Mouse (Mus musculus) midbrain, embryonic 15.5 days (tissue): ENCODE results near the gene Gm10721. TPM values are rescaled to one million over a fixed set of nuclear protein-coding genes. Genes with fewer than 3 reads are reported as not detected.
"Not testable (repeated sequence)": the region's sequence is repeated elsewhere in the genome, so short reads cannot be mapped to it uniquely, and the experiment has no call there.

Source experiments
- ATAC-seq: fragments of 200-750 bp; cut with Nextera tagmentation; replicated peaks from 2 replicates; pipeline ENCODE4 v1.8.0; 2017; ENCODE audit warnings: moderate TSS enrichment
- H3K27ac ChIP-seq: fragments of 300-500 bp; sonication (generic); 2 replicates; pipeline ENCODE4 v1.5.1; 2015; ENCODE audit warnings: mild to moderate bottlenecking, inconsistent platforms
- H3K27me3 ChIP-seq: fragments of 300-500 bp; sonication (generic); replicated peaks from 2 replicates; pipeline ENCODE4 v1.6.1; 2015; ENCODE audit warnings: inconsistent platforms
- H3K36me3 ChIP-seq: fragments of 300-500 bp; sonication (generic); replicated peaks from 2 replicates; pipeline ENCODE4 v1.6.1; 2015; ENCODE audit warnings: inconsistent platforms
- H3K4me1 ChIP-seq: fragments of 300-500 bp; sonication (generic); 2 replicates; pipeline ENCODE4 v1.6.1; 2015; ENCODE audit warnings: inconsistent platforms
- H3K4me2 ChIP-seq: fragments of 300-500 bp; sonication (generic); 2 replicates; pipeline ENCODE4 v1.6.1; 2015; ENCODE audit warnings: inconsistent platforms, mild to moderate bottlenecking, moderate library complexity
- H3K4me3 ChIP-seq: fragments of 300-500 bp; sonication (generic); 2 replicates; pipeline ENCODE4 v1.5.1; 2015; ENCODE audit warnings: mild to moderate bottlenecking, inconsistent platforms
- H3K9ac ChIP-seq: fragments of 300-500 bp; sonication (generic); 2 replicates; pipeline ENCODE4 v1.6.1; 2015; ENCODE audit warnings: mild to moderate bottlenecking, inconsistent platforms
- H3K9me3 ChIP-seq: fragments of 300-500 bp; sonication (generic); 2 replicates; pipeline ENCODE4 v1.6.1; 2016; ENCODE audit warnings: inconsistent platforms
- WGBS: fragments of 180-500 bp; shearing (Covaris S2); methylation state at CpG from one replicate; pipeline ENCODE4 v1.1.7; 2015; ENCODE audit warnings: mixed read lengths; 5-methylcytosine and 5-hydroxymethylcytosine counted together
- microRNA-seq: library from miRNA; unstranded; fragments of <30 nt; microRNA quantifications from one replicate; pipeline ENCODE4, GENCODE M21; 2016
- polyA plus RNA-seq: library from polyadenylated mRNA; unstranded; fragments of >200 nt; fragmentation: Nextera tagmentation; extraction: Ambion mirVana; gene quantifications from 2 replicates; pipeline ENCODE4 v1.2.1, GENCODE M21; 2015

Gene Gm10721
- polyA plus RNA-seq, 1 experiment from 2014 or later: not detected

DNA sequence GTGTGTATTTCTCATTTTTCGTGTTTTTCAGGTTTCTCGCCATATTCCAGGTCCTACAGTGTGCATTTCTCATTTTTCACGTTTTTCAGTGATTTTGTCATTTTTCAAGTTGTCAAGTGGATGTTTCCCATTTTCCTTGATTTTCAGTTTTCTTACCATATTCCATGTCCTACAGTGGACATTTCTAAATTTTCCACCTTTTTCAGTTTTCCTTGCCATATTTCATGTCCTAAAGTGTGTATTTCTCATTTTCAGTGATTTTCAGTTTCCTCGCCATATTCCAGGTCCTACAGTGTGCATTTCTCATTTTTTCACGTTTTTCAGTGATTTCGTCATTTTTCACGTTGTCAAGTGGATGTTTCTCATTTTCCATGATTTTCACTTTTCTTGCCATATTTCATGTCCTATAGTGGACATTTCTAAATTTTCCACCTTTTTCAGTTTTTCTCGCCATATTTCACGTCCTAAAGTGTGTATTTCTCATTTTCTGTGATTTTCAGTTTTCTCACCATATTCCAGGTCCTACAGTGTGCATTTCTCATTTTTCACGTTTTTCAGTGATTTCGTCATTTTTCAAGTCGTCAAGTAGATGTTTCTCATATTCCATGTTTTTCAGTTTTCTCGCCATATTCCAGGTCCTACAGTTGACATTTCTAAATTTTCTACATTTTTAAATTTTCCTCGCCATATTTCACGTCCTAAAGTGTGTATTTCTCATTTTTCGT is 16.5 kb downstream of the Gm10721 start:
- WGBS: 69% methylated on average over 14 of the region's 16 CpGs

DNA sequence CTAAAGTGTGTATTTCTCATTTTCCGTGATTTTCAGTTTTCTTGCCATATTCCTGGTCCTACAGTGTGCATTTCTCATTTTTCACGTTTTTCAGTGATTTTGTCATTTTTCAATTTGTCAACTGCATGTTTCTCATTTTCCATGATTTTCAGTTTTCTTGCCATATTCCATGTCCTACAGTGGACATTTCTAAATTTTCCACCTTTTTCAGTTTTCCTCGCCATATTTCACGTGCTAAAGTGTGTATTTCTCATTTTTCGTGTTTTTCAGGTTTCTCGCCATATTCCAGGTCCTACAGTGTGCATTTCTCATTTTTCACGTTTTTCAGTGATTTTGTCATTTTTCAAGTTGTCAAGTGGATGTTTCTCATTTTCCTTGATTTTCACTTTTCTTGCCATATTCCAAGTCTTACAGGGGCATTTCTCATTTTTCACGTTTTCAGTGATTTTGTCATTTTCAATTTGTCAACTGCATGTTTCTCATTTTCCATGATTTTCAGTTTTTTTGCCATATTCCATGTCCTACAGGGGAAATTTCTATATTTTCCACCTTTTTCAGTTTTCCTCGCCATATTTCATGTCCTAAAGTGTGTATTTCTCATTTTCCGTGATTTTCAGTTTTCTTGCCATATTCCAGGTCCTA is 17.9 kb downstream of the Gm10721 start:
- H3K27ac ChIP-seq, H3K9ac ChIP-seq, H3K4me2 ChIP-seq, H3K4me3 ChIP-seq, ATAC-seq, H3K27me3 ChIP-seq, H3K36me3 ChIP-seq, H3K4me1 ChIP-seq, H3K9me3 ChIP-seq: not testable (repeated sequence)
- WGBS: 64% methylated on average over 3 of the region's 10 CpGs

More for the DNA sequence above, 16.5 kb downstream of the Gm10721 start:
- H3K4me2 ChIP-seq, ATAC-seq, H3K4me3 ChIP-seq, H3K9me3 ChIP-seq, H3K36me3 ChIP-seq, H3K9ac ChIP-seq, H3K27ac ChIP-seq, H3K4me1 ChIP-seq, H3K27me3 ChIP-seq: not testable (repeated sequence)

DNA sequence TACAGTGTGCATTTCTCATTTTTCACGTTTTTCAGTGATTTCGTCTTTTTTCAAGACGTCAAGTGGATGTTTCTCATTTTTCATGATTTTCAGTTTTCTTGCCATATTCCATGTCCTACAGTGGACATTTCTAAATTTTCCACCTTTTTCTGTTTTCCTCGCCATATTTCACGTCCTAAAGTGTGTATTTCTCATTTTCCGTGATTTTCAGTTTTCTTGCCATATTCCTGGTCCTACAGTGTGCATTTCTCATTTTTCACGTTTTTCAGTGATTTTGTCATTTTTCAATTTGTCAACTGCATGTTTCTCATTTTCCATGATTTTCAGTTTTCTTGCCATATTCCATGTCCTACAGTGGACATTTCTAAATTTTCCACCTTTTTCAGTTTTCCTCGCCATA is 21.4 kb downstream of the Gm10721 start, which contains the start of gene Gm17535:
Gm17535 (plus strand) TSS at position 301 of the 400 bp plus-strand sequence.
- ATAC-seq, H3K36me3 ChIP-seq, H3K4me3 ChIP-seq, H3K4me2 ChIP-seq, H3K4me1 ChIP-seq, H3K9ac ChIP-seq, H3K27me3 ChIP-seq, H3K27ac ChIP-seq, H3K9me3 ChIP-seq: not testable (repeated sequence)
- WGBS: 78% methylated on average over 2 of the region's 8 CpGs

DNA sequence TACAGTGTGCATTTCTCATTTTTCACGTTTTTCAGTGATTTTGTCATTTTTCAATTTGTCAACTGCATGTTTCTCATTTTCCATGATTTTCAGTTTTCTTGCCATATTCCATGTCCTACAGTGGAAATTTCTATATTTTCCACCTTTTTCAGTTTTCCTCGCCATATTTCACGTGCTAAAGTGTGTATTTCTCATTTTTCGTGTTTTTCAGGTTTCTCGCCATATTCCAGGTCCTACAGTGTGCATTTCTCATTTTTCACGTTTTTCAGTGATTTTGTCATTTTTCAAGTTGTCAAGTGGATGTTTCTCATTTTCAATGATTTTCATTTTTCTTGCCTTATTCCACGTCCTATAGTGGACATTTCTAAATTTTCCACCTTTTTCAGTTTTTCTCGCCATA is 23.6 kb downstream of the Gm10721 start, which contains the start of gene Gm10715:
Gm10715 (plus strand) TSS at position 301 of the 400 bp plus-strand sequence.
- not testable (repeated sequence) for H3K4me1 ChIP-seq, H3K27ac ChIP-seq, H3K36me3 ChIP-seq, H3K4me3 ChIP-seq, H3K4me2 ChIP-seq, H3K9ac ChIP-seq, H3K9me3 ChIP-seq, H3K27me3 ChIP-seq, ATAC-seq
- 75% methylated on average over 8 of the region's 8 CpGs for WGBS

GRCm38 (mm10) chr9:3038161-3038560 is 25.2 kb downstream of the Gm10721 start:
- WGBS: 64% methylated on average over 4 of the region's 4 CpGs
- not testable (repeated sequence) for H3K36me3 ChIP-seq, H3K4me2 ChIP-seq, H3K9me3 ChIP-seq, H3K4me3 ChIP-seq, H3K27me3 ChIP-seq, H3K4me1 ChIP-seq, H3K9ac ChIP-seq, ATAC-seq, H3K27ac ChIP-seq

Small RNA genes within 50 kb of the gene (microRNA-seq; reads per million reads assigned to microRNA genes)
- gene Mir101c: not detected

Other genes with a start within 250 kb of the Gm10721 start
- not detected in 2 replicates for gene Gm10722, start 12.2 kb upstream of the Gm10721 start, polyA plus RNA-seq
- gene Gm11168, start 9.8 kb upstream of the Gm10721 start, polyA plus RNA-seq: not detected in 2 replicates
- not detected in 2 replicates for gene Gm10720, start 2.5 kb downstream of the Gm10721 start, polyA plus RNA-seq
- 0.28 and 0.34 TPM in 2 replicates for gene Gm10719, start 4.3 kb downstream of the Gm10721 start, polyA plus RNA-seq
- gene Gm10718, start 10.4 kb downstream of the Gm10721 start, polyA plus RNA-seq: 0.27 and 0.49 TPM in 2 replicates
- 0.92 and 1.0 TPM in 2 replicates for gene Gm10717, start 12.3 kb downstream of the Gm10721 start, polyA plus RNA-seq
- gene Gm17535, start 21.5 kb downstream of the Gm10721 start, polyA plus RNA-seq: not detected in 2 replicates
- gene Gm10715, start 23.7 kb downstream of the Gm10721 start, polyA plus RNA-seq: not detected in 2 replicates